Mouse (Mus musculus): Measurements from ENCODE around the gene Gm44579. TPM values are rescaled to one million over a fixed set of nuclear protein-coding genes. Genes with fewer than 3 reads are reported as not detected.

Gene Gm44579
- polyA plus RNA-seq, 1 experiment from 2014 or later = 0.13 TPM

- no peaks in the 10 kb centered on the region for H3K36me3 ChIP-seq
- WGBS = 73% methylated on average over 3 of the region's 3 CpGs
- ATAC-seq (ENCODE audit: low FRiP score) = no peak
Measured at GRCm38 (mm10) chr15:98195442-98195841, 25.3 kb downstream of the Gm44579 start, which contains the start of gene Olfr288. TSS of gene Olfr288 (minus strand) at chr15:98195542.

DNA sequence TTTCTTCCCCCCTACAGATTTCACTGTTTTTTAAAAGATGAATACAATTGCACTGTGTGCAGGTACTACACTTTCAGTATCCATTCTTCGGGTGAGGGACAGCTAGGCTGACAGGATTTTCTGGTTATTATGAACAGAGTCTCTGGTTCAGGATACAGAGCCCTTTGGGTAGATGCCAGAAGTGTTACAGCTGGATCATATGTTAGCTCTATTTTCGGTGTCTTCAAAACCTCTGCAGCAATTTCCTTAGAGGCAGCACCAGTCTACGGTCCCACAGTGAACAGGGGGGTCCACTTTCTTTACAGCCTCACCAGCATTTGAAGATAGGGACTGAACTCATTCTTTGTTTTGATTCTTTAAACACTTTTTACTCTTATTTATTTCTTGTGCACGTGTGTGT is 36.3 kb downstream of the Gm44579 start:
- H3K27me3 ChIP-seq (replicated peaks) = no peaks in the 10 kb centered on the region; the same call in 1 of the 2 replicates
- H3K36me3 ChIP-seq = no peaks in the 10 kb centered on the region
- H3K4me2 ChIP-seq = no peak overlapping the region
- peaks cover 13% of the 10 kb centered on the region for H3K4me1 ChIP-seq
- H3K4me3 ChIP-seq (replicated peaks) = no peak overlapping the region
- no peak overlapping the region for H3K27ac ChIP-seq (replicated peaks)
- H3K9me3 ChIP-seq (replicated peaks) = no peaks in the 10 kb centered on the region
- no peak overlapping the region for H3K9ac ChIP-seq (replicated peaks)
- ATAC-seq (ENCODE audit: low FRiP score) = no peak
- 84% methylated on average over 4 of the region's 4 CpGs for WGBS

More at GRCm38 (mm10) chr15:98195442-98195841, 25.3 kb downstream of the Gm44579 start, which contains the start of gene Olfr288:
- H3K27me3 ChIP-seq (replicated peaks) = no peaks in the 10 kb centered on the region; the same call in 1 of the 2 replicates
- no peak within 1 kb of the TSS for H3K27ac ChIP-seq (replicated peaks)
- H3K4me1 ChIP-seq = no peaks in the 10 kb centered on the region
- no peak within 1 kb of the TSS for H3K4me3 ChIP-seq (replicated peaks)
- no peak within 1 kb of the TSS for H3K4me2 ChIP-seq
- H3K9ac ChIP-seq (replicated peaks) = no peak within 1 kb of the TSS
- H3K9me3 ChIP-seq (replicated peaks) = no peaks in the 10 kb centered on the region

- ATAC-seq (ENCODE audit: low FRiP score) = 0 out of 2 replicates have a peak, but pooled peaks have one; percentile 19
- Histone ChIP-seq H3K4me3 (replicated peaks) (no peak overlapping the region), H3K27me3 (replicated peaks) (peaks cover 7% of the 10 kb centered on the region; the same call in 1 of the 2 replicates), H3K9me3 (replicated peaks) (no peaks in the 10 kb centered on the region), H3K27ac (replicated peaks) (no peak overlapping the region), H3K36me3 (no peaks in the 10 kb centered on the region), H3K9ac (replicated peaks) (no peak overlapping the region), H3K4me1 (peaks cover 13% of the 10 kb centered on the region), H3K4me2 (peak overlapping the region; percentile 76; the same call in 1 of the 2 replicates)
- WGBS = 71% methylated on average over 12 of the region's 12 CpGs
Measured at GRCm38 (mm10) chr15:98181856-98182570, 38.8 kb downstream of the Gm44579 start.

DNA sequence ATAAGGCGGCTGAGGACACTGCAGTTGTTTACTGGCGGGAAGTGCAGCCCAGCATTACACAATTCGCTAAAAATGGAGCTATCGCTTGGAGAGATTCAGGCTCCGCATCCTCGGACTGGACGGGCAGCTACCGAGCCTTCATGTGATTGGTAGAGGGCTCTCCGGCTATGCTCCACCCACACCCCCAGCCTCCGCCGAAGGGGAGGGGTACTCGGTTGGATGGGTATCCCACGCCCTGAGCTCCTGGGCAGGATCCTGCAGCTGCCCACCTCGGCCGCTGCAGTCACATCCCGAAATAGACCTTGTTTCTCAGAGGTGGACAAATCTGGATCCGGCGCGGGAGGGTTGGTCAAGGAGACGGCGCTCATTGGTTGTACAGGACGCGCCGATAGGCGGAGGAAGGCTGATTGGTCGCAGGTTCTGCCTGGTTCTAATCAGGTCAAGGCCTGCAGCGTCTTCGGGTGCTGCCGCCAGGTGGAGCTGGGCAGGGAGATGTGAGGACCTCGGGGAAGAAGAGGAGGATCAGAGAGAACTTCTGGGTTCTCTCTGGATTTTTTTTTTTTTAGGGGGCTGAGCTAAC is 39.6 kb downstream of the Gm44579 start:
- Histone ChIP-seq H3K36me3 (no peaks in the 10 kb centered on the region), H3K4me3 (replicated peaks) (peak overlapping the region; percentile 65)

GRCm38 (mm10) chr15:98180567-98181131 is 40.1 kb downstream of the Gm44579 start:
- Histone ChIP-seq H3K4me1 (peaks cover 13% of the 10 kb centered on the region), H3K9ac (replicated peaks) (peak overlapping the region; percentile 58), H3K27ac (replicated peaks) (peak overlapping the region; percentile 90), H3K4me2 (peak overlapping the region; percentile 76), H3K4me3 (replicated peaks) (peak overlapping the region; percentile 65), H3K9me3 (replicated peaks) (no peaks in the 10 kb centered on the region), H3K27me3 (replicated peaks) (peaks cover 7% of the 10 kb centered on the region; the same call in 1 of the 2 replicates), H3K36me3 (no peaks in the 10 kb centered on the region)
- 5% methylated on average over 26 of the region's 26 CpGs for WGBS
- no peak for ATAC-seq (ENCODE audit: low FRiP score)

More for the DNA sequence above, 39.6 kb downstream of the Gm44579 start:
- peak; percentile 98 for ATAC-seq (ENCODE audit: low FRiP score)
- H3K9me3 ChIP-seq (replicated peaks) = no peaks in the 10 kb centered on the region
- H3K27ac ChIP-seq (replicated peaks) = peak overlapping the region; percentile 90
- H3K4me2 ChIP-seq = peak overlapping the region; percentile 76
- WGBS = under 1% methylated on average over 30 of the region's 30 CpGs
- H3K9ac ChIP-seq (replicated peaks) = peak overlapping the region; percentile 58
- H3K4me1 ChIP-seq = peaks cover 13% of the 10 kb centered on the region
- H3K27me3 ChIP-seq (replicated peaks) = peaks cover 7% of the 10 kb centered on the region; the same call in 1 of the 2 replicates

- ATAC-seq (ENCODE audit: low FRiP score) = no peak
Measured at GRCm38 (mm10) chr15:98177320-98177719, 43.5 kb downstream of the Gm44579 start.

DNA sequence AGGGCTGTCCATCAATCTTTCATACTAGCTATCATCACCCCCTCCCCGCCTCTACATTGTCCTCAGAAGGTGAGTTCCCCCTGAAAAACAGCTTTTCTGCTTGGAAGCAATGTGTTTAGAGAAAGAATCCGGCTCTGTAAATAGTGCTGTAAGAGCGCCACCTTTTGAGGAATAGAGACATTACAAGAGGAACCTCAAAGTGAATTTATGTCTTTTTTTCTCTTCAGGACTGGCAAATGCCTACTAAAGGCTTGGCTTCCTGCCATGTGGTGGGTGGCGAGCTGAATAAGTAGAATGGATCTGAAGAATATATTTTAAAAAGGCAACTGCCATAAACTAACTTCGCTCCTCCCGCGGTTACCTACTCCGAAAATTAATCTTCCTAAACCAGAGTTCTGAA is 47.0 kb downstream of the Gm44579 start:
- Histone ChIP-seq H3K9me3 (replicated peaks) (no peaks in the 10 kb centered on the region), H3K4me2 (peak overlapping the region; percentile 63), H3K4me1 (peaks cover 49% of the 10 kb centered on the region), H3K9ac (replicated peaks) (no peak overlapping the region), H3K27me3 (replicated peaks) (peaks cover 16% of the 10 kb centered on the region; the same call in 1 of the 2 replicates), H3K4me3 (replicated peaks) (no peak overlapping the region), H3K27ac (replicated peaks) (0 out of 2 replicates have a peak overlapping the region, but pooled peaks have one; percentile 0), H3K36me3 (no peaks in the 10 kb centered on the region)
- no peak for ATAC-seq (ENCODE audit: low FRiP score)
- WGBS = 24% methylated on average over 8 of the region's 8 CpGs

More at GRCm38 (mm10) chr15:98177320-98177719, 43.5 kb downstream of the Gm44579 start:
- Histone ChIP-seq H3K4me2 (no peak overlapping the region), H3K9me3 (replicated peaks) (no peaks in the 10 kb centered on the region), H3K4me3 (replicated peaks) (no peak overlapping the region), H3K36me3 (no peaks in the 10 kb centered on the region), H3K27me3 (replicated peaks) (peaks cover 7% of the 10 kb centered on the region; the same call in 1 of the 2 replicates), H3K4me1 (peaks cover 28% of the 10 kb centered on the region), H3K27ac (replicated peaks) (no peak overlapping the region), H3K9ac (replicated peaks) (no peak overlapping the region)
- WGBS = 72% methylated on average over 3 of the region's 3 CpGs

- Histone ChIP-seq H3K27ac (replicated peaks) (no peak overlapping the region), H3K4me3 (replicated peaks) (no peak overlapping the region), H3K4me1 (peaks cover 57% of the 10 kb centered on the region), H3K9me3 (replicated peaks) (no peaks in the 10 kb centered on the region), H3K4me2 (peak overlapping the region; percentile 63), H3K36me3 (no peaks in the 10 kb centered on the region), H3K9ac (replicated peaks) (no peak overlapping the region; the same call in 1 of the 2 replicates), H3K27me3 (replicated peaks) (peaks cover 10% of the 10 kb centered on the region; the same call in 1 of the 2 replicates)
- WGBS = 76% methylated on average over 5 of the region's 5 CpGs
- no peak for ATAC-seq (ENCODE audit: low FRiP score)
Measured at GRCm38 (mm10) chr15:98172113-98172512, 48.7 kb downstream of the Gm44579 start.

- H3K9ac ChIP-seq (replicated peaks) = no peak overlapping the region
- no peaks in the 10 kb centered on the region for H3K36me3 ChIP-seq
- peak overlapping the region; percentile 66 for H3K4me3 ChIP-seq (replicated peaks)
- H3K27me3 ChIP-seq (replicated peaks) = peaks cover 9% of the 10 kb centered on the region; the same call in 1 of the 2 replicates
- WGBS = 68% methylated on average over 9 of the region's 9 CpGs
- H3K4me1 ChIP-seq = peaks cover 64% of the 10 kb centered on the region
- H3K27ac ChIP-seq (replicated peaks) = no peak overlapping the region
- peak overlapping the region; percentile 63 for H3K4me2 ChIP-seq
- no peak for ATAC-seq (ENCODE audit: low FRiP score)
- H3K9me3 ChIP-seq (replicated peaks) = no peaks in the 10 kb centered on the region
Measured at GRCm38 (mm10) chr15:98170917-98171316, 49.9 kb downstream of the Gm44579 start.

DNA sequence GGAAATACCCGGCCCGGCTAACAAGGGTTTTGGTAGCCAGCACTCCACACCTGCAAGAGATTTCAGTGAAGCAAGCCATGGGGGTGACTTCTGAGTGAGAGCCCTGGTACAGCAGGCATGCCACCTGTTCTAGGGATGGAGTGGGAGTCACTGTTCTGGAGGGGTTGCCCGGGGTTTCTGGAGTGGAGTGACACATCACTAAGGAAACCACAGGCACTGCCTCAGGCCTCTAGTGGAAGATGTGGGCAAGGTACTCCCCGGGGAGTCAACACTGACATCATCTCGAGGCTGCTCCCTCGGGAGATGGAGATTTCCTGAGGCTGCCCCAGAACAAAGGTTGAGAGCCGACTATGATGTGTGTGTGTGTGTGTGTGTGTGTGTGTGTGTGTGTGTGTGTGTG is 50.4 kb downstream of the Gm44579 start:
- no peak for ATAC-seq (ENCODE audit: low FRiP score)
- H3K4me1 ChIP-seq = peaks cover 64% of the 10 kb centered on the region
- peak overlapping the region; percentile 63 for H3K4me2 ChIP-seq
- H3K36me3 ChIP-seq = no peaks in the 10 kb centered on the region
- H3K9me3 ChIP-seq (replicated peaks) = no peaks in the 10 kb centered on the region
- no peak overlapping the region for H3K27ac ChIP-seq (replicated peaks)
- peak overlapping the region; percentile 70 for H3K9ac ChIP-seq (replicated peaks)
- 29% methylated on average over 7 of the region's 7 CpGs for WGBS
- peaks cover 9% of the 10 kb centered on the region; the same call in 1 of the 2 replicates for H3K27me3 ChIP-seq (replicated peaks)
- peak overlapping the region; percentile 66 for H3K4me3 ChIP-seq (replicated peaks)

DNA sequence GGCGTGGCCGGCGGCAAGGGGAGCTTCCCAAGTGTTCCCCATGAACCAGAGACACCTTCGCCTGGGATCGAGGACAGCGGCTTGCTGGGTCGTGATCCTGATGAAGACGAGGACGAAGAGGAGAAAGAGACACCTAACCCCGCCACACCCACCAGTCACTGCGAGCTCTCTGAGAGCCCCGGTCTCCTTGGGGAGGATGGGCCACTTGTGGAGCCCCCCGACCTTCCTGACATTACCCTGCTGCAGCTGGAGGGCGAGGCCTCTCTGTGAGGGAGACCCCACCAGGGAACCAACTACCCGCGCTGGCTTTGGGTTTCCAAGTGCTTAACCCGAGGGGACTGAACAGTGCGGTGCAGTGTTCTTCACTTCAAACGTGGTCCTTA is 52.2 kb downstream of the Gm44579 start:
- no peak for ATAC-seq (ENCODE audit: low FRiP score)
- WGBS = 4% methylated on average over 19 of the region's 19 CpGs
- Histone ChIP-seq H3K9me3 (replicated peaks) (no peaks in the 10 kb centered on the region), H3K36me3 (no peaks in the 10 kb centered on the region), H3K4me1 (peaks cover 59% of the 10 kb centered on the region), H3K27ac (replicated peaks) (no peak overlapping the region), H3K27me3 (replicated peaks) (peaks cover 9% of the 10 kb centered on the region; the same call in 1 of the 2 replicates), H3K9ac (replicated peaks) (peak overlapping the region; percentile 70), H3K4me2 (peak overlapping the region; percentile 63), H3K4me3 (replicated peaks) (peak overlapping the region; percentile 66)
